Mouse (Mus musculus) forebrain, embryonic 11.5 days (tissue): ENCODE measurements around the gene Tspan12. TPM values are rescaled to one million over a fixed set of nuclear protein-coding genes. Genes with fewer than 3 reads are reported as not detected.

Source experiments
- ATAC-seq: fragments of 200-750 bp; cut with Nextera tagmentation; replicated peaks from 2 replicates; pipeline ENCODE4 v1.8.0; 2017; ENCODE audit warnings: moderate TSS enrichment; ENCODE audit not compliant: low FRiP score
- DNase-seq: peaks from one replicate; pipeline ENCODE4 v3.0.0-alpha.2; 2017; ENCODE audit warnings: low spot score
- H3K27ac ChIP-seq: fragments of 300-500 bp; sonication (generic); 2 replicates; pipeline ENCODE4 v1.5.1; 2014; ENCODE audit warnings: low read depth, low read length
- H3K27me3 ChIP-seq: fragments of 300-500 bp; sonication (generic); 2 replicates; pipeline ENCODE4 v1.6.1; 2014; ENCODE audit warnings: mild to moderate bottlenecking, low read length, mixed read lengths; ENCODE audit not compliant: control insufficient read depth, insufficient read depth
- H3K36me3 ChIP-seq: fragments of 300-500 bp; sonication (generic); 2 replicates; pipeline ENCODE4 v1.6.1; 2014; ENCODE audit warnings: mild to moderate bottlenecking, low read length, moderate library complexity, mixed read lengths; ENCODE audit not compliant: control insufficient read depth, insufficient read depth
- H3K4me1 ChIP-seq: fragments of 300-500 bp; sonication (generic); replicated peaks from 2 replicates; pipeline ENCODE4 v1.6.1; 2014; ENCODE audit warnings: low read length, mixed read lengths; ENCODE audit not compliant: control insufficient read depth, insufficient read depth
- H3K4me2 ChIP-seq: fragments of 300-500 bp; sonication (generic); 2 replicates; pipeline ENCODE4 v1.6.1; 2014; ENCODE audit warnings: low read depth, mild to moderate bottlenecking, low read length, moderate library complexity, mixed read lengths; ENCODE audit not compliant: severe bottlenecking
- H3K4me3 ChIP-seq: fragments of 300-500 bp; sonication (generic); 2 replicates; pipeline ENCODE4 v1.5.1; 2014; ENCODE audit warnings: low read depth, low read length
- H3K9ac ChIP-seq: fragments of 300-500 bp; sonication (generic); 2 replicates; pipeline ENCODE4 v1.6.1; 2014; ENCODE audit warnings: low read length
- H3K9me3 ChIP-seq: fragments of 300-500 bp; sonication (generic); 2 replicates; pipeline ENCODE4 v1.6.1; 2016; ENCODE audit warnings: low read length, mixed read lengths; ENCODE audit not compliant: control insufficient read depth
- WGBS: fragments of 180-500 bp; shearing (Covaris S2); extraction: QIAGEN DNeasy Blood & Tissue Kit; methylation state at CpG from one replicate; pipeline ENCODE4 v1.1.7; 2014; 5-methylcytosine and 5-hydroxymethylcytosine counted together
- polyA plus RNA-seq: library from polyadenylated mRNA; unstranded; fragments of >200 nt; fragmentation: Nextera tagmentation; extraction: Ambion mirVana; gene quantifications from 2 replicates; pipeline ENCODE4 v1.2.1, GENCODE M21; 2014

The Tspan12 gene
- polyA plus RNA-seq, 1 experiment from 2014 or later, result 63.5 TPM

DNA sequence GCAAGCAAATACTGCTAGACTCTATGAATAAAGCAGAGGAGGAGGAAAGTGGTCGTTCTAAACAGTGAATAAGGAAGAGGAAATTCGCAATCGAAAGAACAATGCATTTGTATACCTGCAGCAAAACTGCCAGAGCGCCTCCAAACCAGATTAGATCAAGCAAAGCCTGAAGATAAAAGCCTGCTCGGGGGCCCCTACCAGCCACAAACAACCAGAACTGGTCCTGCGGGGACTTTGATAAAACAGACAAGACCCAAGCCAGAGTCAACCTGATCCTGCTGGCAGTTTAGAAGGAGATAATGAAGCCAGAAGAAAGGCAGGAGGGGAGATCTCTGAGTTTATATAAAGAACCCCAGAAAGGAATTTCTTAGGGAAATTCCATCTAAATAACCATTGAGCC, 65.0 kb downstream of the Tspan12 start:
- WGBS, result 23% methylated on average over 6 of the region's 6 CpGs
- H3K27ac ChIP-seq, result no peak overlapping the region

GRCm38 (mm10) chr6:21774213-21774916, 78.0 kb downstream of the Tspan12 start:
- no peaks in the 10 kb centered on the region; the same call in 1 of the 2 replicates for H3K36me3 ChIP-seq
- 82% methylated on average over 7 of the region's 7 CpGs for WGBS
- H3K27me3 ChIP-seq, result no peaks in the 10 kb centered on the region
- H3K9ac ChIP-seq, result no peak overlapping the region
- DNase-seq (no peak), ATAC-seq (no peak)
- H3K27ac ChIP-seq, result no peak overlapping the region
- no peaks in the 10 kb centered on the region for H3K4me1 ChIP-seq
- no peak overlapping the region for H3K4me3 ChIP-seq
- no peak overlapping the region for H3K4me2 ChIP-seq
- no peaks in the 10 kb centered on the region for H3K9me3 ChIP-seq

More for the DNA sequence above, 65.0 kb downstream of the Tspan12 start:
- Histone ChIP-seq H3K9ac (no peak overlapping the region), H3K36me3 (no peaks in the 10 kb centered on the region), H3K9me3 (no peaks in the 10 kb centered on the region), H3K4me3 (no peak overlapping the region), H3K4me2 (no peak overlapping the region), H3K4me1 (no peaks in the 10 kb centered on the region), H3K27me3 (no peaks in the 10 kb centered on the region; the same call in 1 of the 2 replicates)
- DNase-seq, result peak; percentile 50
- 0 out of 2 replicates have a peak, but pooled peaks have one; percentile 30 for ATAC-seq

DNA sequence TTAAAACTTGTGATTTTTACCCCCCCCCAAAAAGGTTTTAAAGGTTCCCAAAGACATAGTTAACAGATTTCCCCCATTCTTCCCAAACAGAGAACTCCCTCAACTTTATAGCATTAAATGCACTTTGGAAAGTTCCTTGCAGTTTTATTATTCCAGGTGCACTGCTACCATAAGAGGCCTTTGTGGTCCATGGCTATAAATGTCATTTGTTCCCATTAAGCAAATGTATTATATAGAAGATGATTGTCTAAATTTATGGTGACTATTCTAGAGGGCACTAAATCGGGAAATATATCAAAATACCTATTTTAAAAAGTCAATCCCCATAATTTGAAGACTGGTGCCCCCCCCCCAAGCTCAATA, 82.9 kb downstream of the Tspan12 start:
- Histone ChIP-seq H3K27me3 (no peaks in the 10 kb centered on the region), H3K4me2 (no peak overlapping the region), H3K9me3 (no peaks in the 10 kb centered on the region), H3K9ac (no peak overlapping the region), H3K36me3 (no peaks in the 10 kb centered on the region; the same call in 1 of the 2 replicates), H3K4me1 (no peaks in the 10 kb centered on the region), H3K4me3 (no peak overlapping the region), H3K27ac (no peak overlapping the region)
- WGBS, result 88% methylated on average over 1 of the region's 1 CpGs
- DNase-seq (no peak), ATAC-seq (no peak)

- Histone ChIP-seq H3K4me1 (no peaks in the 10 kb centered on the region), H3K9ac (no peak overlapping the region), H3K36me3 (no peaks in the 10 kb centered on the region; the same call in 1 of the 2 replicates), H3K4me2 (no peak overlapping the region), H3K27ac (no peak overlapping the region), H3K27me3 (no peaks in the 10 kb centered on the region), H3K4me3 (no peak overlapping the region), H3K9me3 (no peaks in the 10 kb centered on the region)
- no peak for ATAC-seq
- 94% methylated on average over 9 of the region's 9 CpGs for WGBS
- no peak for DNase-seq
These were observed 83.4 kb downstream of the Tspan12 start for GRCm38 (mm10) chr6:21768745-21769446.

GRCm38 (mm10) chr6:21767787-21768221, 84.5 kb downstream of the Tspan12 start:
- DNase-seq (no peak), ATAC-seq (no peak)
- Histone ChIP-seq H3K9me3 (no peaks in the 10 kb centered on the region), H3K36me3 (no peaks in the 10 kb centered on the region; the same call in 1 of the 2 replicates), H3K4me3 (no peak overlapping the region), H3K4me1 (no peaks in the 10 kb centered on the region), H3K27me3 (no peaks in the 10 kb centered on the region), H3K9ac (no peak overlapping the region), H3K27ac (no peak overlapping the region), H3K4me2 (no peak overlapping the region)
- WGBS, result 90% methylated on average over 12 of the region's 12 CpGs

DNA sequence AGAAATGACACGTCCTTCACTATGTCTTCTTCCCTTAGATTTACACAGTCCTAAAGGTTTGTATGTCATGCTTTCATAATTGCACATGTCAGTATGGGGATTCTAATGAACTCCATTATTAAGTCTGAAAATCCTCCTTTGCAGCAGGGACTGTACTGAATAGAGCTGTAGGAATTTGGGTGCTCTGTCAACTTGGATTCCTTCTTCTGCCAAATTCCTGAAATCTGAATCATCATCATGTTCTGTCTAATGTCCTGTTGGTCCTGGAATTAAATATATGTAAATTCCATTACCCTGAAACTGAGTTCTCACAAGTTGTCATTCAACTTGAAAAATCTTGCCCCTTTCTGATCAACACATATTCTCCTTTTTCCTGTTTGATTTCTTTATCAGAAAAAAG, 104.8 kb downstream of the Tspan12 start:
- Histone ChIP-seq H3K27me3 (no peaks in the 10 kb centered on the region), H3K4me3 (no peak overlapping the region), H3K4me1 (no peaks in the 10 kb centered on the region), H3K9me3 (no peaks in the 10 kb centered on the region), H3K27ac (no peak overlapping the region), H3K4me2 (no peak overlapping the region), H3K36me3 (no peaks in the 10 kb centered on the region), H3K9ac (no peak overlapping the region)
- DNase-seq (no peak), ATAC-seq (no peak)
- WGBS, result 85% methylated on average over 1 of the region's 1 CpGs

DNA sequence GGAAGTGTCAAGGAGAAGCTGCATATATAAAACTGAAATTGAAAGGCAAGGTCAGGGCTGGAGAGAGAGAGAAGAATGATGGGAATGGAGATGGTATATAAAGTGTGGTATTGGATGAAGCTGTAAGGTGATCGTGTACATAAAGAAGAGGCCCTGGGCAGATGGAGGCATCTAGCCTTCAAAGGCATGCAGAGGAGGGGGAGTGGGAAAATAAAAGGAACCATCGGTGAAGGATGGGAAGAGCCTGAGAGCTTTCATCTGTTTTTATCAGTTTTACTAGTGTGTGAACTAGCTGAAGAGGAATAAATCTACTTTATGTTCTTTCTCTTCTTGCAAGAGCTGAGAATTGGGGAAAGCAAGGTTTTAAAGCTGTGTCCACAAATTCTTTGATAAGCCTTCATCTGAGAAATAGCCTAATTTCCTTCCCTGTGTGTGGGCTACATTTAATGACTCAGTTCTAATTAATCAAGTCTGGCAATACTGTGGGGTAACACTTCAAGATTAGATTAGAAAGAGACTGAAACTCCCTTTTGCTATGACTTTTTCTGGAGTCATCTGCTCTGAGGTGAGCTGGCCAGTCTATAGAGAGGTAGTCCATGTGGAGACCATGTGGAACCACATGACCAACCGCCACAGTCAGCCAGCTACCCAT, 107.6 kb downstream of the Tspan12 start:
- no peaks in the 10 kb centered on the region for H3K4me1 ChIP-seq
- no peaks in the 10 kb centered on the region for H3K36me3 ChIP-seq
- H3K9me3 ChIP-seq, result no peaks in the 10 kb centered on the region
- no peak overlapping the region for H3K4me3 ChIP-seq
- DNase-seq (no peak), ATAC-seq (no peak)
- H3K27me3 ChIP-seq, result no peaks in the 10 kb centered on the region
- H3K27ac ChIP-seq, result no peak overlapping the region
- no peak overlapping the region for H3K9ac ChIP-seq
- no peak overlapping the region for H3K4me2 ChIP-seq
- 84% methylated on average over 3 of the region's 3 CpGs for WGBS

GRCm38 (mm10) chr6:21740606-21741005, 111.7 kb downstream of the Tspan12 start:
- H3K4me2 ChIP-seq, result no peak overlapping the region
- no peak overlapping the region for H3K4me3 ChIP-seq
- DNase-seq (no peak), ATAC-seq (no peak)
- H3K27ac ChIP-seq, result no peak overlapping the region
- H3K9me3 ChIP-seq, result no peaks in the 10 kb centered on the region
- no peak overlapping the region for H3K9ac ChIP-seq
- H3K4me1 ChIP-seq, result no peaks in the 10 kb centered on the region
- 66% methylated on average over 2 of the region's 2 CpGs for WGBS
- no peaks in the 10 kb centered on the region for H3K27me3 ChIP-seq
- H3K36me3 ChIP-seq, result no peaks in the 10 kb centered on the region
